Mouse (Mus musculus) hindlimb bud, embryonic 11.5 days (tissue): Measurements from ENCODE around the gene Alk.

Experiments used
- DNase-seq: peaks from one replicate; pipeline ENCODE4 v3.0.0-alpha.2; 2012; ENCODE audit warnings: low read depth, low spot score; ENCODE audit errors: extremely low spot score

Gene Alk

DNA sequence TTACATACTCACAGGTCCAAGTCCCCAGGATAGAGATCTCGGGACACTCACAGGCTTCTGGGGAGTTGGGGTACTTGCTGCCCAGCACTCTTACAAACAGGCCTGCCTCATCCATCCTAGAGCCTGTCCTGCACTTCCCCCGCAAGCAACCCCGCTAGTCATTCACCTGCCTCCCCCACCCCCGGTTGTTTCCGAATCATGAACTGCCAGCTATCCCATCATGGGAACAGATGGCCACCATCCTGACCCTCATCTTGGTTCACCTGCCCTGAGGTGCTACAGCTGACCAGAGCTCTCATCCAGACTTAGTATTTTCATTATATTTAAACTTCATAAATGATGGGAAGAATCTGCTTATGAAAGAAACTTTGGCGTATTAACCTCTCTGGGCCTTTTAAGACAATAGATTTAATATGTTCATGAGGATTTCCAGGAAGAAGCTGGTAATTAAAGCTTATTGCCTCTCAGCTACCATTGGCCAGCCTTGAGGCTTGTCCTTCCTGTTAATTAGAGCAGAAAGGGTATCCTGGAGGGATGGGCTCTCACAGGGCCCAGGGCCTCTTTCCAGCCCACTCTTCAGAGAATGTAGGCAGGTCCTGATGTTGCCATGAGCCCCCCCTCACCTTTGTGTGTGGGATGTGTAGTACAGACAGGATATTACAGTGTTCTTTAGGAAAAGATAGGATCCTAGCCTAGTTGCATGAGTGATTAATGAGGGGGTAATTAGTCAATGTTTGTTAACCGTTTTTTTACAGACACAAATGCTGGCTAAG is 565.1 kb downstream of the Alk start:
- DNase-seq = no peak

DNA sequence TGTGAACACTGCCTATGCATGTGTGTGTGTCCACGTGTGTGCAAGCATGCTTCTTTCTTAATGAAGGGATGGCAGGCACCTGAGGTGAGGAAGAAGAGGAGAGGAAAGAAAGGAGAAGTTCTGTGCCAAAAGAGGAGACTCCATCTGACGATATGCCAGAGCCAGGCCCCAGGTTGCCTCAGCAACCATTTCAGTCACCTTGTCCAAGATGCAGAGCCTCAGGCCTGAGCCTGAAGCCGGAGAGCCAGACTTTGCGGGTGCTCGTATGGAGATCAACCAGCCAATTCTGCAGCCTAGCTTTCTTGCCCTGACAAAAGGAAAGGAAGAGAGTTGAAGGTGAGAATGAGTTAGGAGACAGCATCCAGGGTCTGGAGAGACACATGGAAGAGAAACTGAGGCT is 566.1 kb downstream of the Alk start:
- DNase-seq = no peak

DNA sequence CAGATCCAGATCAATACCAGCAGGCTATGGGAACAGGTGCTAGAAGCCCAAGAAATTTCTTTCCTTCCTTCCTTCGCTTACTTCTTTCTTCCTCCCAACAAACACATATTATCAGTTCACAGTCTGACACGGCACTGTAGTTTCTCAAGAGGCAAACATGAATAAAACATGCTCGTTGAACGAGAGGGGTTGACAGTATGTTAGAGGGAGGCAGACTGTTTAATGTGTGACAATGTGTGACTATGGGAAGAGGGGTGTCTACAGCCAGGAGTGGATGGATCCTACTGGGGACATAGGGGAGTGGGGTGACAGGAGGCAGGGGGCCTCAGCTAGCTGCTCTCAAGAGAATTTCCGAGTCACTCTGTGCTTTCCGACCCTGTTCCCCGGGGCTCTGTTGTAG is 573.8 kb downstream of the Alk start:
- DNase-seq = no peak

DNA sequence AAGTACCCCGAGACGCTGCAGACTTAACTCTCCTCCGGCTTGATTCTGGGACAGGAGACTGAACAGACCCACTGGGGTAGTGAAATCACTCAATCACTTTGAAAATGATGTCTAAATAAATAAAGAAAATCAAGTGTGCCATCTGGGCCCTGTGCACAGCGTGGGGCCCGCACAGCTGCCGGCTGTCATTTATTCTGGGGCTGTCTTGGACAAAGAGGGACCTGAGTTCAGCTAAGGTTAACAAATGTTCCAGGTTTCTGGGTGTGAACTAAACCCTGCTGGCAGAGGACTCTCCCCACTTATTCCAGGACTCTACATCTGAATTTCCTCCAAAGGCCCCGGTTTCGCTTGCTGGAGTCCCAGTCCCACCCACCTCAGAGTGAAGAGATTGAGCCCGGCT is 581.1 kb downstream of the Alk start:
- DNase-seq = no peak

DNA sequence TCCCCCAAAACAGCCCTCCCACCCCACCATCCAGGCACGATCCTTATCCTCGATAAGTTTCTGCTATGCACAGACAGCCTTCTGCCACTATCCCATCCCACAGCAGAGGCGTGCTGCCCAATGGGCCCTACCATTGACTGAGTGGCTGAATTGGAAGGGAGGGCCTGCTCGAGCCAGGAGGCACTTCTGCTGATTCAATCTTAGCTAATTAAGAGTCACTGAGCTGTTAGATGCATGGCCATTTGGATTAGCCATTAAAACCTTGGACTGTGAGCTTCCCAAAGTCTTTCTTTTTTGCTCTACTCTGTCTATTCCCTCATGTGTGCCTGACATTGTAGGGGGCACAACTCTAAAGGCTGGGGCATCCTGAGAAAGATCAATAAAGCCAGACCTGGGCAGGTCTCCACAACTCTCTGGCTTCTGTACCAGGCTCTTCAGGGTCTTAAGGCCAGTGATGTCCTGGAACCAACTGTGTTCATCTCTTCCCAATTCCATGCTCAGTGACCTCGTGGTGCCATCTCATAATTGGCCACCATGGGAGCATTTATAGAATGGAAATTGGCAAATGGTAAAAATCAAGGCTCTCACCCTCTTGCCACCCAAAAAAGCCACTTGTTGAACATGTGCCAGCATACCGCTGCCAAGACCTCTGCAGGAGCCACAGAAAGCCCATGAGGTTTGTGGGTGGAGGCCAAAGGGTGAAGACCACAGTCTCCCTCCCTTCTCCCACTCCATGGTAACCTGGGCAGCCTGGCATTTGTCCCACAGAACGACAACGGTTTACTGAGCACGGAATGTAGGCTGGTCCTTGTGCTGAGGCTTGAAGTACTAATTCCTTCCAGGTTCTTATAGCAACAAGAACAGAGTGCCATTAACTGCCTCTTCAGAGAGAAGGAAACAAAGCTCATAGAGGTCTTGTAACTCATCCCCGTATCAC is 582.4 kb downstream of the Alk start:
- no peak for DNase-seq

DNA sequence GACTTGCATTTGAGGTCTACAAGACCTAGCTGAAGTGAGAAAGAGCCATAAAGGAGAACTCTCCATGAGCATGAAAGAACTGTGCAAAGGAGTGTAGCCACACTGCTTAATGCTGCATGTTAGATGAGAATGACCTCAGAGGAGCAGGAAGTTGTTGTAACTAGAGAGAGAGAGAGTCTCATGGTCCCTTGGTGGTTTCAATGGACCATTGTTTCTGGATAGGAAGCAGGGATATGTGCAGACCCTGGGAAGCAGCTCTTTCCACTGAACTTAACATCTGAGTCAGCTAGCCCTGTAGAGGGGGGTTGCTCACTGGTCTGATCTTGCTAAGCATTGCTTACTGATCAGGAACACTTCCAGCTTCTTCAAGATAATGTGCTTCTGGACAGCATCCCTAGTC is 587.1 kb downstream of the Alk start:
- no peak for DNase-seq

DNA sequence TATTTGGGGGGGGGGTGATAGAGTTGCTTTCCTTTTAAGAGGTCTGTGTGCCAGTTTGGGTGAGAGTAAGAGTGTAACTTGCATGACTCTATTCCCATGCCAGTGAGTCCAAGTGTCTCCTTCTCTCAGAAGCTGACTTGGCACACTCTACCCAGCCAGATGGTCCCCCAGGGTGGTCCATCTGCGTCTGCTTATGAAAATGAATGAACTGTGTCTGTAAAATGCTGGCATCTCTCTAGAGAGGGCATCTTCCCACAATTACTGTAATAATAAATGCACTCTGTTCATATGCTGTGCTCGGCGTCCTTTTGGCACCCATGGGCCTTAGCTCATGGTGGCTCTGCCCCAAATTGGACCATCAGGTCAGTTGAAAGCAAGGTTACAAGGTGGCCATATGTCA is 589.2 kb downstream of the Alk start:
- no peak for DNase-seq

DNA sequence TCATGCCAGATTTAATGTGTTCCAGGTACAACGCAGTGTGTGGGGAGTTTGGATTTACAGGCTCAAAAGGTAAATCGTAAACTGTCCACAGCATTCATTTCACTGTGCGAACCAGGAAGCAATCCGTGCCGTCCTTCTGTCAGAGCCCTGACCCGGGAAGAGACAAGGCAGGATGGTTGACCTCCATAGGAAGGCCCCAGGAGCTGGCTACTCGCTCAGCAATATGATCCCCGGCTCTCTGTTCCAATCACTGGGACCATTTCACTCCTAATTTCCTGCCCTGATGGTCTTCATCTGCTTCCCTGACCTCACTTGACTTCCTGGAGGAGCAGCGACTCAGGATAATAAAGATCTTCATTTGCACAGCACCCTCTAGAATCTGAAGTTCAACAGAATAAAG is 591.7 kb downstream of the Alk start:
- DNase-seq = no peak

DNA sequence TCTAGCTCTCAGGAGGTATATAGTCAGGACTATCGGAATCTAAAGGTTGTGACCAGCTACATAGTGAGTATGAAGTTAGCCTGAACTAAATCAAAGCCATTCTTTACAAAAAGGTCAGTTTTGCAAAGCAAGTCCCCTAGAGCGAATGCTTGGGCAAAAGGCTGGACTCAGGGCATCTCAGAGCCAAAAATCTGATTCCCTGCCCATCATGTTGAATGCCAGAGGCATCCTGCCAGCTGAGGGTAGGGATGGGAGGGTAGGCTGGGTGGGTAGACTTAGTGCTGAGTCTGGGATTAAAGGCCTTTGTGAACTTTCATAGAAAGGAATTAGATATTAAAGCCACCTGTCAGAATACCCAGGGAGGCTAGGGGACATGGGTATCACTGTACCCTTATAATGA is 594.6 kb downstream of the Alk start:
- no peak for DNase-seq

DNA sequence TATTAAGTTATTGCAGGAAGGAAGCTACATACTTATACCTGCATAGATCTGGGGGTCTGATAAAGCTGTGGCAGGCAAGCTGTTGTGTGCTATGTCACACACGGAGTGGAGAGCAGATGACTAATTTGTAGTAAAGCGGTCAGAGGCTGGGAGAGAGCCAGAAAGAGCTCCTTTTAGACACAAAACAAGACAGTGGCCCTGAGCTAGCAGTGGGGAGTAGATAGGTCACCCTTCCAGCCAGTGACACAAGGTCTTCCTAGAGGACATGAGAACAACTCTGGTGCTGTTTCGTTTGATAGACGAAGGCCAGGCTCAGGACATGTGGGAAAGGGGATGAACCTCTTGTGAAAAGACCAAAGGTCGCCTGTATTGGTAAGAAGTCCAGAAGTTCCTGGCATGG is 596.0 kb downstream of the Alk start:
- no peak for DNase-seq

DNA sequence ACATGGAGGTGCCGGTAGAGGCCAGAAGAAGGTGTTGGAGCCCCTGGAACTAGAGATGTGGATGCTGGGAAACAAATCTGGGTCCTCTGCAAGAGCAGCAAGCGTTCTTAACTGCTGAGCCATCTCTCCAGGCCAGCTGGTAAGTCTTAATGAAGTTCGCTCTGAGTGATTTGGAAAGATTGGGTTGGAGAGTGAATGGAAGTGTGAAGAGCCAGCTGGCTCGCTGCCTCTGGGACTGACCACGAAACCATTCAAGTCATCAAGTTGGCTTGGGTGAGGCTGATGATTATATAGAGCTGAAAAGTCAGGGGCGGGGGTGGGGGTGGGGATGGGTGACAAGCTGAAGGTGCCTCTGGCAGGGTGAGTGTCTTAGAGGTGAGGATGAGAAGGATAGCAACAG is 599.1 kb downstream of the Alk start:
- DNase-seq = no peak

DNA sequence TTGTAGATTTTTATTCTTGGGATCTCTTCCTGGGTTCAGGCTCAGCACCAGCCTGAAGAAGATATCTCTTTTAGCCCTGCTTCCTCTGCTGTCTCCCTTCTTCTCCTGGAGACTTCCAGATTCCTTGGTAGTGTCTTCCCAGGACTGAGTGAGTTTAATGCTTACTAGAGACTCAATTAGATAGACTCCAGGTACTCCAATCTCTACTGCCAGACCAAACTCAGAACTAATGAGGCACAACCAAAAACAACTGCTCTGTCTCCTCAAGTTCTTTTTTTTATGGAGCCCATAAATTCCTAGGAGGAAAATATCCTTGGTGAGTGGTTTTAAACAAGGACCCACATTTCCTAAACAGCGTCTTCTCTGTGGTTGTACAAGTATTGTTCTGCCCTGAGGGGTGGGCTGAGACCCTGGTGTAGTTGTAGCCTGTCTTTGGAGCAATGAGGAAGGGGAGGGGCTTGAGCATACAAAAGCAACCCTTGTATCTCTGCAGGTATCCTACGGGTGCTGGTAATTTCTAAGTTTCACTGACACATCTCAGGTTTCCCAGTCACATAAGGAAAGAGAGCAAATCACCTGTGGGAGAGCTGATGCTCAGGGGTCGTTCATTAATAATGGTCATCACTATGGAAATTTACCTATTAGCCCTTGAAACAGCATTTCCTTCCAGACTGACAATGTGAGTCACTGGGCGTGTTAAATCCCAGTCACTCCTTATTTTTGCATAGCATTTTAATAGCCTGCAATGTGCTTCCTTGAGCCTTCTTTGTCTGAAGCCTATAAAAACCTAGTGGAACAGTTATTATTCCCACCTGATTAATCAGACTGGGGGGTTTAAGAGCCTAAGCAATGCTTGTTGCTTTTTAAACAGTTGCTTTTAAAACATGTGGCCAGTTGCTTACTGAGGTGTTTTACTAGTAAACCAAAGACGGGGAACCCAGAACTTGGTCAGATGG is 604.6 kb downstream of the Alk start:
- DNase-seq = no peak

DNA sequence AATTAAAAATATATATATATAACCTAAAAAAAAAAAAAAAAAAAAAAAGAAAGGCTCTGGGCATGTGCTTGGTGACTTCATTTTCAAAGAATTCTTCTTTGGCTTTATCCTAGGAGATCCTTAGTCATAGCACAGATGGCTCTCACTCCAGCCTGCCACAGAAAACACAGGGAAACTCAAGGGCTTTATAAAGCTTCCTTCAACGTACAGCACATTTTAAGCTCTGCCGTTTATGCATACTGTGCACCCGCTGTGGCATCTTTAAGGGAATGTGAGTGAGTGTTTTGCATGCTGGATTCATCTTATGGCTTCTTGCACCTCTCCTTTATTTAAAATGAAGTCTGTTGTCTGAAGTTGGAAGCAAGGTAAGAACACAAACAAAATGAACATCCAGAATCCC is 606.7 kb downstream of the Alk start:
- no peak for DNase-seq

DNA sequence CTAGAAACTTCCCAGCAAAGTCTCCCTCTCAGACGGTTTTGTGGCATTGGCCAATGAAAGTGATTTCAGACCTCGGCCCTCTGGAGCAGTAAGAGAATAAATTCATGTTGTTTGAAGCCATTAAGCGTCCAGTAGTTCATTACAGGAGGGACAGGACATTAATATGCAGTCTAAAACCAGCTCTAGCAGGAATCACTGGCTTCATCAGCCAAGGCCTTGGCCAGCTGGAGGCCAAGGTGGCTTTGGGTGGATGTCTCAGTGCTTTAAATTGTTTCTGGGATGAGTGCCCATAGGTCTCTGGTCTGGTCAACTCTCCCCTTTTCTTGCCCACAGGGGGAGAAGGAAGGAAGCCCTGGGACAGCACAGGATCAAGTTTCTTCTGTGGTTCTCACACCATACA is 608.9 kb downstream of the Alk start:
- no peak for DNase-seq

DNA sequence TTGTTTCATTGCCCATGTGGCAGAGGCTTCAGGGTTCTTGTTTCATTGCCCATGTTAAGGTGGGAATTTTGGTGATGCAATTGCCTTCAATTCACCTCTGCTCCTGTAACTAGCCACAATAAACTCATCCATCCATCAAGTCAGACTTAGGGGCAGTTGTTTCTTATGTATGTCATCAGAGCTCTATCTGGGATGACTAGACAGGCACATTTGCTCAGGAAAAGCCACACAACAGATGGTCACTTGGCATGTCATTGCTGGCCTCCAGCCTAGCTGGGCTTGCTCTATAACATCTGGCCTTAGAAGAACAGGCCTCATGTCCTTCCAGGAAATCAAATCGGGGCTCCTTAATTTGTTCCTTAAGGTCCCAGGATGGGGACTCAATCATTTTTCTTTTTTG is 610.3 kb downstream of the Alk start:
- no peak for DNase-seq

DNA sequence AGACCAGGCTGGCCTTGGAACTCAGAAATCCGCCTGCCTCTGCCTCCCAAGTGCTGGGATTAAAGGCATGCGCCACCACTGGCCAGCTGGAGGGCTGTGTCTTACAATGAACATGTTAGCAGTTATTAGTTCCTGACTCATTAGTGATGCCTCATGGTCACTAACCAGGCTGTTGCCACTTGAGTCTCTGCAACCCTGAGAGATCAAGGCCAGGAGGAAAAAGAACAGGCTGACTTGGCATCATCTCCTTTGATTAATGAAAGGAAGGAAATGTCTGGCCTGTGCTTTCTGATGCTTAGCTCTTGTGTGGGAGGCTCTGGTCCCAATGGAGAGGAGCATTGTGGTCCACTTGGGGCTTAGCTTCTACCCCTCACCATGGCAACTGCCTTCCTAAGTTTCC is 611.4 kb downstream of the Alk start:
- no peak for DNase-seq

DNA sequence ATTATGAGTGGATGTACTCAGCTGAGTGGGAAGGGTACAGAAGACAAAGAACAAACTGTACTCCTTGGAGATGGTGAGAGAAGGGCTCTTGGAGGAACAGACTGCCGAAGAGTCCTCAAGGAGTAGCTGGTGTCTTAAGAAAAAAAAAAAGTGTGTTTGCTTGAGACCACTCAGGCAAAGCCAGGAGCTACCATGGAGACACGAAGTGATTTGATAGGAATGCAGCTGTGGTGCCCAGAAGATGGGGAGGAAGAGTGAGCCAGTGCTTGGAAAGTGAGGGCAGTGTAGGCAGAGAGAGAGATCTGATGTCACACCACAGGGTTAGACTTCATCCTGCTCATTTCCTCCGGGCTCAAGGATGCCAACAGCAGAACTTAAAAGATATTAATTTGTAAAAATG is 613.2 kb downstream of the Alk start:
- no peak for DNase-seq

DNA sequence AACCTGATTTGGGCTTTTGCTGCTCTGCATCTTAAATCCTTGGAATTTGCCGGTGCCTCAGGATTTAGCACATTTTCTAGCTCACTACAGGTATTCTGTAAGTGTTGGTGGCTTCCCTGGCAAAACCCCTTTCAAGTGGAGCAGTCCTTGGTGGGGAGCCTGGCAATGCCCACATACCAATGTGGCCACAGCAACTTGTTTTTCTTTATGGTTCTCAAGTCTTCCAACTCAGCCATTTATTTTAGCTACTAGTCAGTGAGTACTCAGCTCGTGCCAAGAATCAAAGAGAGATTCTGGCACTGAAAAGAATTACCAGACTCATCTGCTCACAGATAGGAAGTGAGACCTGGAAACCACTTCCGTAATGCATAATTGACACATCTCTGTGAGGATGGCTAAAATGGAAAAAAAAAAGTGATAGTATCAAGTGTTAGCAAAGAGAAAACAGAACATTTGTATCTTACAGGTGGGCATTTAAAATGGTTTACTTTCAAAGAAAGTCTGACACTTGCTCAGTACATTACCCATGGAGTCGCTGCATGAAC is 614.2 kb downstream of the Alk start:
- no peak for DNase-seq

DNA sequence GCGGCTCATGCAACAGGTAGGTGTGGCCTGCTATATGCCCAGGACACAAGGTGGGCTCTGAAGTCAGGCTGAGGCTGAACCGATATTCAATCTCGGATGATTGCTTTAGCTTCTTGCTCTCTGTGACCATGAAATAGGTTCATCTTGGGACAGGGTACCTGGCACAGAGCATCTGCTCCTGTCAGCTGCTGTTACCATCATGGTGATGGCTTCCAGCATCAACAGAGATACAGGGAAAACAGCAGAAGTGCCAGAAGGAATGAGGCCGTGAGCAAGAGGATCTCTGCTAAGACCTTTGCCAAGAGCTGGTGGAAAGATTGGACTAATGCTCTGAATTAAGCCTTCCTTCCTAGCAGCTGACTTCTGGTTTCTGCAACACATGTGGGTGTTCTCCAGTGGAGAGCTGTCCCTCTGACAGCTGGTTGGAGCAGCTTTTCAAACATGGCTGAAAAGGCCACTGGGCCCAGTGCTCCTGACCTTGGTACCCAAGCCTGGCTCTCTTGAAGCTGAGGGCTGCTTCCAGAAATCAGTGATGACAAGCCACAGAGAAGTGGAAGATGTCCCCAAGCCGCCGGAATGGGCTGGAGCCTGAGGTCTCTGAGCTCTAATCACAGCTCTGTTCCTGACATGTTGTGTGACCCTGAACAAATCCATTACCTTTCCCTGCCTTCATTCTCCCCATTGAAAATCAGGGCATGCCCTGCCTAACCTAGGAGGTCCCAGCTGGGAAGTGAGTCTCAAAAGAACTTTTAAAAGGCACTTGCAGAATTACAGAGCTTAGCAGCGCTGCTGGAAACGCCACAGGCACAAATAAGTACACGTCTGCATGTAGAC is 615.5 kb downstream of the Alk start:
- DNase-seq = no peak

DNA sequence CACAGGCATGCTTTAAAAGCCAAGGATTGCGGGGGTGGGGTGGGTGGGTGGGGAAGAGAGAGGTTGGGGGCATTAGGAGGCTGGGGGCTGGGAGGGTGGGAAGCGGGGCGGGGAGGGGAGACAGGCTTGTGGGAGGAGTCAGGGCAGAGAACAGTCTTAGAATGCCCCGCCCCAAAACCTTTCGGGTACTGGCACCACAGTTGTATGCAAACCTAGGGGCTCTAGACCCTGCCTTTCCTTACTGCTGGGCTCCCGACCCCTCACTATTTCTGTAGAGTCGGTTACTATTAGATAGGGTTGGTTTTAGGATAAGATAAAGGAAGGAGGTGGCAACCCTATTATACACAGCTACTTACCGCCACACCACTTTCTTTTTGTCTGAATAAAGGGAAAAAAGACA is 617.4 kb downstream of the Alk start:
- no peak for DNase-seq
